Mouse (Mus musculus) liver, embryonic 14.5 days (tissue): ENCODE measurements around the gene Clec18a. TPM values are rescaled to one million over a fixed set of nuclear protein-coding genes. Genes with fewer than 3 reads are reported as not detected.

Experiments
- ATAC-seq: fragments of 200-750 bp; cut with Nextera tagmentation; 2 replicates; pipeline ENCODE4 v1.8.0; 2017; ENCODE audit warnings: moderate number of reproducible peaks, mild to moderate bottlenecking, moderate library complexity; ENCODE audit not compliant: insufficient read depth
- DNase-seq, 3 experiments: peaks; one replicate each; pipeline ENCODE4 v3.0.0-alpha.2; 2012 to 2013; ENCODE audit warnings: low read depth in 3 of 3, low spot score in 3 of 3
- H3K27ac ChIP-seq: fragments of 300-500 bp; sonication (generic); 2 replicates; pipeline ENCODE4 v1.5.1; 2014; ENCODE audit warnings: moderate library complexity, mild to moderate bottlenecking, control low read depth, inconsistent platforms
- H3K27me3 ChIP-seq: fragments of 300-500 bp; sonication (generic); 2 replicates; pipeline ENCODE4 v1.6.1; 2014; ENCODE audit warnings: mild to moderate bottlenecking, low read length, moderate library complexity; ENCODE audit not compliant: control insufficient read depth, insufficient read depth
- H3K36me3 ChIP-seq: fragments of 300-500 bp; sonication (generic); replicated peaks from 2 replicates; pipeline ENCODE4 v1.6.1; 2014; ENCODE audit warnings: low read depth; ENCODE audit not compliant: control insufficient read depth, insufficient read depth
- H3K4me1 ChIP-seq, 2 experiments: fragments of 200-500 bp in 1 of 2; fragments of 300-500 bp in 1 of 2; sonication (generic) in 1 of 2; replicated peaks; 2 replicates each; pipeline ENCODE4 v1.6.1; 2012 to 2014; ENCODE audit warnings: antibody characterized with exemption in 1 of 2, inconsistent platforms in 1 of 2, low read length in 1 of 2; ENCODE audit not compliant: control insufficient read depth in 2 of 2, insufficient read depth in 2 of 2
- H3K4me2 ChIP-seq: fragments of 300-500 bp; sonication (generic); 2 replicates; pipeline ENCODE4 v1.6.1; 2014; ENCODE audit warnings: low read depth, mild to moderate bottlenecking, control low read depth, moderate library complexity
- H3K4me3 ChIP-seq, 2 experiments: fragments of 200-500 bp in 1 of 2; fragments of 300-500 bp in 1 of 2; sonication (generic) in 1 of 2; 2 replicates each; pipeline ENCODE4 v1.5.1; 2012 to 2014; ENCODE audit warnings: low read depth in 2 of 2, low read length in 2 of 2, mild to moderate bottlenecking in 2 of 2, control low read depth in 1 of 2, inconsistent platforms in 1 of 2, moderate library complexity in 1 of 2; ENCODE audit not compliant: insufficient read depth in 1 of 2
- H3K9ac ChIP-seq: fragments of 300-500 bp; sonication (generic); replicated peaks from 2 replicates; pipeline ENCODE4 v1.6.1; 2014; ENCODE audit warnings: mild to moderate bottlenecking, control low read depth, moderate library complexity
- H3K9me3 ChIP-seq: fragments of 300-500 bp; sonication (generic); 2 replicates; pipeline ENCODE4 v1.6.1; 2016; ENCODE audit warnings: low read length, mixed read lengths; ENCODE audit not compliant: control insufficient read depth
- CTCF ChIP-seq: IDR thresholded peaks from 2 replicates; pipeline ENCODE4 v1.5.1; 2016; ENCODE audit warnings: antibody characterized with exemption, low read depth, control low read depth
- EP300 ChIP-seq: IDR thresholded peaks from 2 replicates; pipeline ENCODE4 v1.6.1; 2016; ENCODE audit warnings: antibody characterized with exemption, low read depth
- WGBS: fragments of 180-500 bp; shearing (Covaris S2); extraction: QIAGEN DNeasy Blood & Tissue Kit; methylation state at CpG from one replicate; pipeline ENCODE4 v1.1.7; 2014; ENCODE audit not compliant: insufficient replicate concordance; 5-methylcytosine and 5-hydroxymethylcytosine counted together
- polyA plus RNA-seq, 2 experiments: library from polyadenylated mRNA; depleted of rRNA in 1 of 2; stranded (reverse) in 1 of 2; unstranded in 1 of 2; fragments of >200 nt; fragmentation: Nextera tagmentation in 1 of 2; extraction: Ambion mirVana in 1 of 2; gene quantifications; 2 replicates each; pipeline versions ENCODE4 v1.2.1 to v1.2.3; 2012 to 2014

The Clec18a gene
- polyA plus RNA-seq, 2 experiments = not detected

DNA sequence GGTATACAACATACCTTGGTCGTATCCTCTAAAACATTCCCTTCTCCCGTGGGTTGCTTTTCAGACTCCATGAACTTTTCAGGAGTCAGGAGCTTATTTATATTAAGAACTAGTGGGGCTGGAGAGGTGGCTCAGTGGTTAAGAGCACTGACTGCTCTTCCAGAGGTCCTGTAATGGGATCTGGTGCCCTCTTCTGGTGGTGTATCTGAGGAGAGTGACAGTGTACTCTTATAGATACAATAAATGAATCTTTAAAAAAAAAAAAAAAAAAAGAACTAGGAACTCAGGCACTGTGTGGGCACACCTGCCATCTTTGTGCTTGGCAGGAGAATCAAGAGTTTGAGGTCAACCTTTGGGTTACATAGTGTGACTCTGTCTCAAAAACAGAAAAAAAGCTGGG lies 43.5 kb downstream of the Clec18a start:
- no peak overlapping the region for H3K4me2 ChIP-seq
- no peak overlapping the region for H3K4me3 ChIP-seq
- H3K27ac ChIP-seq = no peak overlapping the region
- WGBS = 86% methylated on average over 2 of the region's 2 CpGs
- peaks cover 100% of the 10 kb centered on the region for H3K36me3 ChIP-seq
- H3K9me3 ChIP-seq = no peaks in the 10 kb centered on the region
- DNase-seq (no peak), ATAC-seq (no peak)
- H3K9ac ChIP-seq = no peak overlapping the region
- no peaks in the 10 kb centered on the region for H3K27me3 ChIP-seq
- TF ChIP-seq CTCF (peak; percentile 32; the same call in 1 of the 2 replicates), EP300 (no peak)
- H3K4me1 ChIP-seq = no peaks in the 10 kb centered on the region

DNA sequence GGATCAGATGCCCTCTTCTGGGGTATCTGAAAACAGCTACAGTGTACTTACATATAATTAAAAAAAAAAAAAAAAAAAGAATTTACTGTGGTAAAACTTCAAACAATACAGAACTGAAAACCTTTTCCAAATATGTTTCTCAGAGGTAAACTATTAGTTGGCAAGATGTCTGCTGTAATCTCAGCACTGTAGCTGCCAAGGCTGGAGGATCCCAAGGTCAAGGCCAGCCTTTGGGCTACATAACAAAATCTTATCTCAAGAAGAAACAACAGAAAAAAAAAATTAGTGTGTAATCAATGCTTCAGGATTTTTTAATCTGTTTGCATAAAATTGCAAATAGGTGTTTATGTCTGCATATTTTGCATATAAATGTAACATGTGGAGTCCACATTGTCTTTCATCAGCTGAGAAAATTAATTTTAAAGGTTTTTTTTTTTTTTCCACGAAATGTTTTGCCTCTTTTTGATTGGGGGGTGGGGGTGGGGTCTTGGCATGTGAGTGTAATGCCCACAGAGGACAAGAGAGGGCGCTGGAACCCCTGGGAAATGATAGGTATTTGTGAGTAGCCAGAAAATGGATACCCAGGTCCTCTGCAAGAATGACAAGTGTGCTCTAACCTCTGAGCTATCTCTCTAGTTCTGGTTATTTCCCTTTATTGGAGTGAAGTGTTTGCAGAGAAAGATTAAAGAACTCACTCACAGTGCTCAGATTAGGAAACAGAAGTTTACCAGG lies 48.1 kb downstream of the Clec18a start:
- H3K27ac ChIP-seq = no peak overlapping the region
- H3K4me3 ChIP-seq = no peak overlapping the region
- TF ChIP-seq CTCF (peak; percentile 34; the same call in 1 of the 2 replicates), EP300 (no peak)
- H3K4me2 ChIP-seq = no peak overlapping the region
- no peak for DNase-seq
- H3K27me3 ChIP-seq = no peaks in the 10 kb centered on the region
- no peaks in the 10 kb centered on the region for H3K9me3 ChIP-seq
- 31% methylated on average over 2 of the region's 2 CpGs for WGBS
- no peaks in the 10 kb centered on the region for H3K4me1 ChIP-seq
- no peak for ATAC-seq
- peaks cover 99% of the 10 kb centered on the region for H3K36me3 ChIP-seq
- H3K9ac ChIP-seq = no peak overlapping the region

DNA sequence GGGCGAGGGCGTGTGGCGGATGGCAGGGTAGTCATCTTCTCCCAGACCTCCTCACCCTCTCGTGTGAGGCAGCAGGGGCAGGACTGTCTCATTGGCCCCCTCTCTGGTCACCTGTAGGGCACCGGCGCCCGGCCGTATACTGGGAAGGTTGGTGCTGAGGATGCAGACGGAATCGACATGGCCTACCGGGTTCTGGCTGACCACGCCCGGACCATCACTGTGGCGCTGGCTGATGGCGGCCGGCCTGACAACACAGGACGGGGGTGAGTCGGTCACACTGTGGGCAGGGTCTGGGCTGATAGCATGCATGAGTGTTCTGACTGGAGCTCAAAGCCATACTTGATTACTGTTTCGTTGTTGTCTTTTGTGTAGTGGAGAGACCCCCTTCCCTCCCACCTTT lies 49.7 kb downstream of the Clec18a start:
- Histone ChIP-seq H3K27ac (no peak overlapping the region), H3K9ac (no peak overlapping the region), H3K9me3 (no peaks in the 10 kb centered on the region), H3K27me3 (no peaks in the 10 kb centered on the region), H3K36me3 (peaks cover 99% of the 10 kb centered on the region), H3K4me1 (no peaks in the 10 kb centered on the region), H3K4me3 (no peak overlapping the region), H3K4me2 (no peak overlapping the region)
- ATAC-seq = no peak
- TF ChIP-seq EP300 (no peak), CTCF (no peak)
- WGBS = 90% methylated on average over 19 of the region's 19 CpGs
- no peak for DNase-seq

DNA sequence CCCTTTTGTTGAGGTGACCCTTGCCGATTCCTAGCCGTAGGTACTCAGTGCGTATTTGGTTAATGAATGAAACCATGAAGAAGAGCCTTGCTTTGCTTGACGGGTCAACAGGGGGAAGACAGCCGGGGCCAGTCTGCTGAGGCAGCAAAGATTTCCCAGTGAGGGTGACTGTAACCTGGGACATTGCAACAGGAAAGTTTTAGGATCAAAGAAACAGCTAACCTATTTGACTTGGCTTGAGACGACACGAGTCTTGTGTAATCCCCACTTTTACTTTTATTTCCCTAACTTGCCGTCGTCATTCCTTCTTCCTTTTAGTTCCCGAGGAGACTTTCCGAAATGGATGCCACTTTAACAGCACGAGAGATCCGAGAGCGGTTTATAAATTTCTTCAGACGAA lies 55.6 kb downstream of the Clec18a start:
- Histone ChIP-seq H3K27ac (no peak overlapping the region), H3K9ac (no peak overlapping the region), H3K4me1 (peaks cover 14 to 18% of the 10 kb centered on the region in 2 experiments), H3K4me2 (no peak overlapping the region), H3K9me3 (no peaks in the 10 kb centered on the region), H3K4me3 (no peak overlapping the region), H3K36me3 (peaks cover 58% of the 10 kb centered on the region), H3K27me3 (no peaks in the 10 kb centered on the region)
- ATAC-seq (no peak), DNase-seq (no peak)
- TF ChIP-seq CTCF = no peak
- WGBS = 92% methylated on average over 15 of the region's 15 CpGs

DNA sequence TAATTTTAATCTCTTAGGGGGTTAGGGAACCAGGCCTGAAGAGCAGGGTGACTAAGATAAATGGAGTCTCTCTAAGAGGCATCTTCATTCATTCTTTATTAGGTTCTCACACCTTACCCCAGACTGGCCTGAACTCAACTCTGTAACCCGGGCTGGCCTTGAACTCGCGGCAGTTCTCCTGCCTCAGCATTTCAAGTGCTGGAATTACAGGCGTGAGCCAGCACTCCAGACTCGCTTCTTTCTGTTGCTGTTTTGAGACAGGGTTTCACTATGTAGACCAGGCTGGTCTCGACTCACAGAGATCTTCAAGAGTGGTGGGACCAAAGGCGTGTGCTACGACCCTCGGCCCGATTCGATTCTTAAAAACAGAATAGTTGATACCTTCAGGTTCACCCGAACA lies 58.0 kb downstream of the Clec18a start:
- TF ChIP-seq EP300 (no peak), CTCF (no peak)
- ATAC-seq (peak; percentile 34), DNase-seq (no peak)

More for the DNA sequence above, 58.0 kb downstream of the Clec18a start:
- H3K9ac ChIP-seq = peak overlapping the region; percentile 97
- WGBS = 15% methylated on average over 12 of the region's 12 CpGs
- H3K4me2 ChIP-seq = peak overlapping the region; percentile 81
- H3K4me1 ChIP-seq = peaks cover 18 to 20% of the 10 kb centered on the region in 2 experiments
- H3K9me3 ChIP-seq = no peaks in the 10 kb centered on the region
- no peaks in the 10 kb centered on the region for H3K27me3 ChIP-seq
- H3K4me3 ChIP-seq = peak overlapping the region; percentile 86 to 96
- peak overlapping the region; percentile 84 for H3K27ac ChIP-seq
- H3K36me3 ChIP-seq = peaks cover 35% of the 10 kb centered on the region
